Mouse (Mus musculus): ENCODE measurements around the gene Tnrc18. TPM values are rescaled to one million over a fixed set of nuclear protein-coding genes. Genes with fewer than 3 reads are reported as not detected.

Gene Tnrc18
- polyA plus RNA-seq, 1 experiment = 13.9 TPM

GRCm38 (mm10) chr5:142724265-142724664 lies 93.2 kb downstream of the Tnrc18 start:
- TF ChIP-seq EP300 (IDR thresholded peaks at IDR 0.05; ENCODE audit: insufficient read depth, low read depth, low read length) (no peak), CTCF (IDR thresholded peaks at IDR 0.05; ENCODE audit: low read depth, low read length) (no peak), POLR2A (IDR thresholded peaks at IDR 0.05; ENCODE audit: insufficient read depth, low read length) (no peak)
- H3K9me3 ChIP-seq (replicated peaks; ENCODE audit: control insufficient read depth, insufficient read depth, low read length, poor library complexity, severe bottlenecking) = no peaks in the 10 kb centered on the region

GRCm38 (mm10) chr5:142723520-142724133 lies 93.8 kb downstream of the Tnrc18 start:
- Histone ChIP-seq H3K9me3 (replicated peaks; ENCODE audit: control insufficient read depth, insufficient read depth, low read length, poor library complexity, severe bottlenecking) (no peaks in the 10 kb centered on the region), H3K4me1 (ENCODE audit: control insufficient read depth, insufficient read depth, low read length) (no peaks in the 10 kb centered on the region), H3K27ac (ENCODE audit: insufficient read depth, low read length) (no peak overlapping the region), H3K9ac (ENCODE audit: low read depth, poor library complexity, severe bottlenecking) (no peak overlapping the region), H3K4me3 (ENCODE audit: low read depth, low read length) (no peak overlapping the region), H3K27me3 (ENCODE audit: control insufficient read depth, insufficient read depth, low read length, poor library complexity, severe bottlenecking) (no peaks in the 10 kb centered on the region), H3K36me3 (ENCODE audit: control insufficient read depth, insufficient read depth, low read length, poor library complexity, severe bottlenecking) (no peaks in the 10 kb centered on the region)
- no peak for TF ChIP-seq EP300 (IDR thresholded peaks at IDR 0.05; ENCODE audit: insufficient read depth, low read depth, low read length)
- no peak for TF ChIP-seq POLR2A (IDR thresholded peaks at IDR 0.05; ENCODE audit: insufficient read depth, low read length)
- peak; percentile 88 for TF ChIP-seq CTCF (IDR thresholded peaks at IDR 0.05; ENCODE audit: low read depth, low read length)

More at GRCm38 (mm10) chr5:142724265-142724664, 93.2 kb downstream of the Tnrc18 start:
- Histone ChIP-seq H3K4me1 (ENCODE audit: control insufficient read depth, insufficient read depth, low read length) (no peaks in the 10 kb centered on the region), H3K27ac (ENCODE audit: insufficient read depth, low read length) (no peak overlapping the region), H3K4me3 (ENCODE audit: low read depth, low read length) (no peak overlapping the region), H3K9ac (ENCODE audit: low read depth, poor library complexity, severe bottlenecking) (no peak overlapping the region), H3K27me3 (ENCODE audit: control insufficient read depth, insufficient read depth, low read length, poor library complexity, severe bottlenecking) (no peaks in the 10 kb centered on the region), H3K36me3 (ENCODE audit: control insufficient read depth, insufficient read depth, low read length, poor library complexity, severe bottlenecking) (no peaks in the 10 kb centered on the region)

GRCm38 (mm10) chr5:142719897-142720296 lies 97.6 kb downstream of the Tnrc18 start:
- Histone ChIP-seq H3K9me3 (replicated peaks; ENCODE audit: control insufficient read depth, insufficient read depth, low read length, poor library complexity, severe bottlenecking) (no peaks in the 10 kb centered on the region), H3K27ac (ENCODE audit: insufficient read depth, low read length) (no peak overlapping the region), H3K4me1 (ENCODE audit: control insufficient read depth, insufficient read depth, low read length) (peaks cover 3% of the 10 kb centered on the region), H3K4me3 (ENCODE audit: low read depth, low read length) (no peak overlapping the region), H3K27me3 (ENCODE audit: control insufficient read depth, insufficient read depth, low read length, poor library complexity, severe bottlenecking) (no peaks in the 10 kb centered on the region), H3K9ac (ENCODE audit: low read depth, poor library complexity, severe bottlenecking) (no peak overlapping the region), H3K36me3 (ENCODE audit: control insufficient read depth, insufficient read depth, low read length, poor library complexity, severe bottlenecking) (no peaks in the 10 kb centered on the region)
- TF ChIP-seq EP300 (IDR thresholded peaks at IDR 0.05; ENCODE audit: insufficient read depth, low read depth, low read length) (no peak), CTCF (IDR thresholded peaks at IDR 0.05; ENCODE audit: low read depth, low read length) (no peak), POLR2A (IDR thresholded peaks at IDR 0.05; ENCODE audit: insufficient read depth, low read length) (no peak)

GRCm38 (mm10) chr5:142718486-142718885 lies 99.0 kb downstream of the Tnrc18 start:
- Histone ChIP-seq H3K36me3 (ENCODE audit: control insufficient read depth, insufficient read depth, low read length, poor library complexity, severe bottlenecking) (no peaks in the 10 kb centered on the region), H3K4me3 (ENCODE audit: low read depth, low read length) (no peak overlapping the region), H3K27me3 (ENCODE audit: control insufficient read depth, insufficient read depth, low read length, poor library complexity, severe bottlenecking) (no peaks in the 10 kb centered on the region), H3K4me1 (ENCODE audit: control insufficient read depth, insufficient read depth, low read length) (peaks cover 3% of the 10 kb centered on the region), H3K9me3 (replicated peaks; ENCODE audit: control insufficient read depth, insufficient read depth, low read length, poor library complexity, severe bottlenecking) (no peaks in the 10 kb centered on the region), H3K27ac (ENCODE audit: insufficient read depth, low read length) (no peak overlapping the region), H3K9ac (ENCODE audit: low read depth, poor library complexity, severe bottlenecking) (no peak overlapping the region)
- no peak for TF ChIP-seq CTCF (IDR thresholded peaks at IDR 0.05; ENCODE audit: low read depth, low read length)
- TF ChIP-seq POLR2A (IDR thresholded peaks at IDR 0.05; ENCODE audit: insufficient read depth, low read length) = no peak
- no peak for TF ChIP-seq EP300 (IDR thresholded peaks at IDR 0.05; ENCODE audit: insufficient read depth, low read depth, low read length)

GRCm38 (mm10) chr5:142718037-142718436 lies 99.4 kb downstream of the Tnrc18 start:
- Histone ChIP-seq H3K9ac (ENCODE audit: low read depth, poor library complexity, severe bottlenecking) (no peak overlapping the region), H3K4me3 (ENCODE audit: low read depth, low read length) (no peak overlapping the region), H3K27ac (ENCODE audit: insufficient read depth, low read length) (no peak overlapping the region), H3K9me3 (replicated peaks; ENCODE audit: control insufficient read depth, insufficient read depth, low read length, poor library complexity, severe bottlenecking) (no peaks in the 10 kb centered on the region), H3K27me3 (ENCODE audit: control insufficient read depth, insufficient read depth, low read length, poor library complexity, severe bottlenecking) (no peaks in the 10 kb centered on the region), H3K4me1 (ENCODE audit: control insufficient read depth, insufficient read depth, low read length) (peaks cover 3% of the 10 kb centered on the region), H3K36me3 (ENCODE audit: control insufficient read depth, insufficient read depth, low read length, poor library complexity, severe bottlenecking) (no peaks in the 10 kb centered on the region)
- TF ChIP-seq CTCF (IDR thresholded peaks at IDR 0.05; ENCODE audit: low read depth, low read length) (peak; percentile 93), EP300 (IDR thresholded peaks at IDR 0.05; ENCODE audit: insufficient read depth, low read depth, low read length) (no peak)

- Histone ChIP-seq H3K9ac (ENCODE audit: low read depth, poor library complexity, severe bottlenecking) (no peak overlapping the region), H3K4me3 (ENCODE audit: low read depth, low read length) (no peak overlapping the region), H3K27me3 (ENCODE audit: control insufficient read depth, insufficient read depth, low read length, poor library complexity, severe bottlenecking) (no peaks in the 10 kb centered on the region), H3K9me3 (replicated peaks; ENCODE audit: control insufficient read depth, insufficient read depth, low read length, poor library complexity, severe bottlenecking) (peaks cover 2% of the 10 kb centered on the region; the same call in 1 of the 2 replicates), H3K4me1 (ENCODE audit: control insufficient read depth, insufficient read depth, low read length) (peaks cover 3% of the 10 kb centered on the region), H3K27ac (ENCODE audit: insufficient read depth, low read length) (no peak overlapping the region), H3K36me3 (ENCODE audit: control insufficient read depth, insufficient read depth, low read length, poor library complexity, severe bottlenecking) (no peaks in the 10 kb centered on the region)
- TF ChIP-seq CTCF (IDR thresholded peaks at IDR 0.05; ENCODE audit: low read depth, low read length) = no peak
- TF ChIP-seq POLR2A (IDR thresholded peaks at IDR 0.05; ENCODE audit: insufficient read depth, low read length) = no peak
- no peak for TF ChIP-seq EP300 (IDR thresholded peaks at IDR 0.05; ENCODE audit: insufficient read depth, low read depth, low read length)
These were observed 101.4 kb downstream of the Tnrc18 start for GRCm38 (mm10) chr5:142716056-142716455.
